Mouse (Mus musculus) spleen, postnatal 4 days (tissue): Measurements from ENCODE around the gene Zcchc17.
A peak's percentile ranks its signal among the peaks of the same experiment; 100 is the strongest.

Source experiments
- DNase-seq, 2 experiments: peaks; one replicate each; pipeline ENCODE4 v3.0.0; 2022; ENCODE audit warnings: low spot score in 2 of 2

Zcchc17 gene

DNA sequence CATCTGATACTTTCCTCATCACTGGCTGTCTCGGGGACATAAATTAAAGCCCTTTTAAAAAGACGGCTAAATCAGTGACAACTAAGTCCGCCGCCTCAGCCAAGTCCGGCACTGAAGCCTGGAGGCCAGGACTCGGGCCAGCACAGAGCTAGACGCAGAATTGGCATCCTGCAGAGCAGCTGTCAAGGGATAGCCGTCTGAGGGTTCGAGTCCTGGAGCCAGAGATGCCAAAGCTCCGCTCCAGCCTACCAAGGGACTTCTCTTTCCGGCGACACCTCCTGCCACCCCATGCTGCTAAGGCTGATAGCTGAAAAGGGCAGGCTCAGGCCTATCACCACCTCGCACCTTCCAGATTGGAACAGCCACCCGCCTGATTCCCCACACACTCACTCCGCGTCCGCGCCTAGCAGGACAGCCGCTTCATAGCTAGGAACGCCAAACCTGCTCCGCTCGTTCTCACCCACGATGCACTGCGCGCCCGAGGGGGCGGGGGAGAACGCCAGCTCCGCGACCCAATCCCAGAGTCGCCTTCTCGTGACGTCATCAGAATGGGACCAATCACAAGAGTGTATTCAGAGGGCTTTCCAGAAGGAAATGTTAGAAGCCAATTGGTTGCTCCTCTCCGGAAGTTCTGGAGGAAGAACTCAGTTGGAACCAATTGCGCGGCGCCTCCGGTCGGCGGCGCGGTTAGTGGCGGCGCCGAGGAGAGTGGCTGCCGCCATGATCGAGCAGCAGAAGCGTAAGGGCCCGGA, at the start of gene Zcchc17, which contains the start of gene Snrnp40:
TSS of gene Zcchc17 (minus strand) at position 458 of the 752 bp plus-strand sequence.
TSS of gene Snrnp40 (plus strand) at position 647 of the 752 bp plus-strand sequence.
- DNase-seq, result peak; percentile 99

GRCm38 (mm10) chr4:130391265-130391664, 31.5 kb upstream of the Zcchc17 start:
- DNase-seq, result no peak

DNA sequence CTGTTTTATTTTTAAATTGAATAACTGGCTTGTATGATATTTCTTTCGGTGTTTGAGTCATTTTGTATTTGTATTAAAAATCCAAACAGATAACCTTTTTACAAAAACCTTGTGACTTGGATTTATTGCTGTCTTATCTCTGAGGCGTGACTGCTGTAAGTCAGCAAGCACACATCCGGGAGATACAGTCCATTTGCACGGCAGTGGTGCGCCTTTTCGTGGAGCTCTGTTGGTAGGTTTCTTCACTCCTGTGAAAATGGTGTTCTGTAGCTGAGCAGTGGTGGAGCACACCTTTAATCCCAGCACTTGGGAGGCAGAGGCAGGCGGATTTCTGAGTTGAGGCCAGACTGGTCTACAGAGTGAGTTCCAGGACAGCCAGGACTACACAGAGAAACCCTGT, 30.2 kb upstream of the Zcchc17 start:
- DNase-seq, result no peak

GRCm38 (mm10) chr4:130389496-130389895, 29.8 kb upstream of the Zcchc17 start:
- DNase-seq, result no peak

DNA sequence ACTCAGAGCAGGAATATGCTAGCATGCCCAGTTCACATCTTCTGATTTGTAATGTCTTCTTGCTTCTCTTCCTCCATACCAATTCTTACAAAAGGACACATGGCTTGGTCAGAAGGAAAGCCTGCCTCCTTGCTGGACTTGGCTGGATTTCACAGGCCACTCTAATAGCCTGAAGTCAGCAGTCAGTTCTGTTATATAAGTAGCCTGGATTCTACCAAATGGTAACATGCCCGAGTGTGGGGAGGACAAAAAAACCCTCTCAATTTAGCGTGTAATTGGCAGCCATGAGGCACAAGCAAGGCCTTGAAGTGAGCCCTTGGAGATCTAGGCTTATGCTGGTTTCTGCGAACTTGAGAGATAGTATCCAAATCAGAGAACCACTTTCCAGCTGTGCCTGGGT, 27.5 kb upstream of the Zcchc17 start:
- no peak for DNase-seq

DNA sequence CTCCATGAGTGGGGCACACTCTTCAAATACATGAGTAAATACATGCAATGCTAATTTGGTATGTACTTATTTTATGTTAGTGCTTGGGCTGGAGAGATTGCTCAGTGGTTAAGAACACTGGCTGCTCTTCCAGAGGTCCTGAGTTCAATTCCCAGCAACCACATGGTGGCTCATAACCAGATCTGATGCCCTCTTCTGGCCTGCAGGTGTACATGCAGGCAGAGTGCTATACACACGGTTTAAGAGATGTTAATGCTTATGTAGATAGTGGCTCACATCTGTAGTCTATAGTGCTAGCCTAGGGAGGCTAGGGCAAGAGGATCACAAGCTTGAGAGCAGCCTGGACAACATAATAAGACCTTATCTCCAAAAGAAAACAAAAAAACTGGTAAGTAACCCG, 20.7 kb upstream of the Zcchc17 start:
- no peak for DNase-seq

DNA sequence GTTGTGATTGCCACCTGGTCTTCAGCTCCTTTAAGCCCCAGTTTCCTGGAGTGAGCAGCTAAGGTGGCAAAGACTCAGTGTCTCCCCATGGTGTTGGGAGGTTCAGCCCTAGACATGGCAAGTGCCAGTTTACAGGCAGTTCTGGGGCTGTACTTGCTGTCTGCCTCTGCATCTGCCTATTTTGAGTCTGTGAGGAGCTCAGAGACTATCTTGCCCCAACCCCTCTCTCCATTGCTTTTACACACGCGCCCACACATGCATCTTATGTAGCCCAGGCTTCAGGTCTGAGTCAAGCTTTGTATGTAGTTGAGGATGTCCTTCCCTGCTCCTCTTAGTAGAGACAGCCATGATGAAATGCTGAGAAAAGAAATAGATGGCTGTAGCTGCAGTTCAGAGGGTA, 19.4 kb upstream of the Zcchc17 start:
- DNase-seq, result no peak

- DNase-seq, result no peak
These were observed 17.8 kb upstream of the Zcchc17 start for GRCm38 (mm10) chr4:130377500-130377899.

DNA sequence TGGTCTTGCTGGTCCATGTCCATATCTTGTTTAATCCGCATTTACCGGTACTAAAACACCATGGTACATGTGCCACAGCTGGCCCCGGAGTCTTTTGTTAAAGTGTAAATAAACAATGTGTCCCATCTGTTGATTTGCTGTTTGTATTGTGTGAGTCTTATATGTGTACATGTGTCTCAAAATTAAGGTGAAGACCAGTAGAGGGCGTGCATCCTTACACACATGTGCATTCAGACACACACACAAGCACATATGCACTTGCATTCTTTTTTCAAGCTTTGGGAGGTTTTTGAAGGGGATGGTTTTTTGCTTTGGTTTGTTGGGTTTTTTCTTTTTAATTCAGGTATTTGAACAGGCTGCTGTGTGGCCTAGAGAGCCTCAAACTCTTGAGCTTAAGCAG, 16.9 kb upstream of the Zcchc17 start:
- DNase-seq, result no peak

DNA sequence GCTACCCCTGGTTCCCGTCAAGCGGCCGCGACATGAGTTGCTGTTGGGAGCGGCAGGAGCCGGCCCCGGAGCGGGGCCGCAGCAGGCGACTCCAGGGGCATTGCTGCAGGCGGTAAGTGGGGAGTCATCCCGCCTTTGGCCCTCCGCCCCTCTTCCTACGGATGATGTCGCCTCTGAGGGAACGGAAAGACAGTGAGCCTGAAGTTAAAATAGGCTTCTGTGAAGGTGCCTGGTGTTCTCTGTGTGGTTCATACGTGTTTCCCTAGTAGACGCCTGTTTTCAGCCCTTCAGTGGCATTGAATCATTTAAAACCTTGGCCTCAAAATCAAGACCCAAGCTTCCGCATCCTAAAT, 471 bp upstream of the Zcchc17 start:
- no peak for DNase-seq

GRCm38 (mm10) chr4:130357946-130358345, 1.8 kb downstream of the Zcchc17 start:
- DNase-seq, result no peak

GRCm38 (mm10) chr4:130352588-130352987, 7.2 kb downstream of the Zcchc17 start:
- DNase-seq, result no peak

GRCm38 (mm10) chr4:130350690-130351422, 8.9 kb downstream of the Zcchc17 start:
- DNase-seq, result no peak

DNA sequence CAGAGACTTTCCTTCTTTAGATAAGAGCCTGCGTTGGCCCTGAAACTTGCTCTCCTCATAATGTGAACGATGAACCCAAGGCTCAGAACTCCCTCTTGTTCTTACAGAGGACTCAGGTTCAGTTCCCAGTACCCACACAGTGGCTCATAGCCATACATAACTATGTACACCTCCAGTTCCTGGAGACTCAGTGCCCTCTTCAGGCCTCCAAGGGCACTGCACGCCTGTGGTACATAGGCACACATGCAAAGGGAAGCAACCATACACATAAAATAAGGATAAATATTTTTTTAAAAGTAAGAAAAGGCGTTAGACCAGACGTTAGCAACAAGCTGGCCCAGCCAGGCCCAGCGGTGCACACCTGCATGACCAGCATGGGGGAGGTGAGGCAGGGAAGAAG, 10.1 kb downstream of the Zcchc17 start:
- no peak for DNase-seq

DNA sequence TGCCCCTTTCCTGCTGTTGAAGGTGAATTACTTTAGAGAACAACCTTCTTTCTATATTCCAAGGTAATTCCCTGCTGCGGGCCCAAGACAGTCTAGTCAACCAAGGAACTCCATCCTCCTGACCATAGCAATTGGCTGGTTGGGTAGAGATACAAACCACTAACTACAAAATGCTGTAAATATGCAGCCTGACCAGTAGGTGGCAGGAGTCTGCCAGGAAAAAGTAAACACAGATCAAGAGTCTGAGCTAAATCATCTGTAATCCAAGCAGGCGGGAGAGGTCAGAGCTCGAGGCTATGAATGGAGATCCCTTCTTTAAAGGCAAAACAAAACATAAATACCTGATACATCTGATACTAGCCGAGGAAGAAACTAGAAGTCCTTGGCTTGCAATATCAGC, 18.1 kb downstream of the Zcchc17 start:
- DNase-seq, result peak; percentile 46 to 77

DNA sequence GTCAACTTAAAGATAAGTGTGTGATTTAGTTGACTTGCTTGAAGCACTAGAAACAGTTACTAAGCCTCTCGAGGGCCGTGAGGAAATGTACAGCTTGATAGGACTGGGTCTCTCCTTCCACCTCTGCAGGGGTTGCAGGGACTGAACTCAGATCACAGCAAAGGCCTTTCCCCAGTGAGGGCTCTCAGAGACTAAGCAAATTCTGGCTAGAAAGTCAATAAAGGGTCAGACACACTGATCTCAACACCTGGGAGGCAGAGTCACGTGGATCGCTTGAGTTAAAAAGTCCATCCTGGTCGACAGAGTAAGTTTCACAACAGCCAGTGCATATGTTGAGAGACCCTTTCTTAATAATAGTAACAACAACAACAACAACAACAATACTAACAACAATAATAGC, 23.9 kb downstream of the Zcchc17 start:
- DNase-seq, result no peak

DNA sequence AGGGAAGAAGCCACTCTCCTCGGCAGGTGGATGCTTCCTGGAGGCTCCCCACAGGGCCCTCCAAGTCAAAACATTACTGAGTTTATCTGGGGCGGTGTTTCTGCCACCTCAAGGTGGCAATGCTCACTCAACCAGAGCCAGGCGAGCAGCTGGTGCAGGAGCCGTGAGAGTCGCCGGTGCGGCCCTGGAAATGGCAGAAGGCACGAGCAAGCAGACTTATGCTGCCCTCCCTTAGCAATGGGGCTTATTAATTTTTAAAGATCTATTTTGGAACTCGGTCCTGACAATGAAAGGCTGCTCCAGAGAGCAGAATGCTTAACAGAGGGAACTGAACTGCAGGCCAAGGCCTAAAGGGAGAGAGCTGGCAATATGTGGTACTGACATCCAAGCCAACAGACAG, 32.4 kb downstream of the Zcchc17 start:
- DNase-seq, result no peak

DNA sequence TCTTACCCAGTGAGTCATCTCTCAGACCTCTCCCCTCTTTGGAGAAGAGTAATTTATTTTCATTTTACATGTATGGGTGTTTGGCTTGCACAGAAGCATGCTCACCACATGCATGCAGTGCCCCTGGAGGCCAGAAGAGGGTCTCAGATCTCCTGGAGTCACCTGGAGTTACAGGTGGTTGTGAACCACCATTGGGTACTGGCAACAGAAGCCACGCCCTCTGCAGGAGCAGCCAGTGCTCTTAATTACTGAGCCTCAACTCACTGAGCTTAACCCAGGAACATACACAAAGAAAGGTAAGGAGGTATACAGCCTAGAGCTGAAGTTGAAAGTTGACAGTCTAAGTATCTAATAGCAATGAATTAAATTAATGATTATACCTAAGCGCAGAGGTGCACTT, 34.3 kb downstream of the Zcchc17 start:
- no peak for DNase-seq

- no peak for DNase-seq
These were observed 36.1 kb downstream of the Zcchc17 start for GRCm38 (mm10) chr4:130323607-130324006.

GRCm38 (mm10) chr4:130323165-130323564, 36.6 kb downstream of the Zcchc17 start:
- DNase-seq, result no peak

DNA sequence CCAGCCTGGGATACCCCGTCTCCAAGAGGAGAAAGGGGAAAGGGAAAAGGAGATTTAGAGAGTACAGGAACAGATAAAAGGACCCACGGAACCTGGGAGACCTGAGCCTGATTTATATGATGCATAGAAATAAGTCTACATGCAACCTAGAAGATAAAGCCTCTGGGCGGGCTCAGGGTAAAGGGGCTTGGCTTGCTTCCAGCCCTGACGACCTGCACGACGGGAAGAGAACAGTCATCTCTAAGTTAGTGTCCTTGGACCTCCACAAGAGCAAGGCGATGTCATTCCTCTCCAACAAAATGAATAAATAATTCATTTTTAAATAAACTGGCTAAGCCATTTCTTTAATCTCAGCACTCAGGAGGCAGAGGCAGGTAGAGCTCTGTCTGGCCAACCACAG, 37.2 kb downstream of the Zcchc17 start:
- no peak for DNase-seq

DNA sequence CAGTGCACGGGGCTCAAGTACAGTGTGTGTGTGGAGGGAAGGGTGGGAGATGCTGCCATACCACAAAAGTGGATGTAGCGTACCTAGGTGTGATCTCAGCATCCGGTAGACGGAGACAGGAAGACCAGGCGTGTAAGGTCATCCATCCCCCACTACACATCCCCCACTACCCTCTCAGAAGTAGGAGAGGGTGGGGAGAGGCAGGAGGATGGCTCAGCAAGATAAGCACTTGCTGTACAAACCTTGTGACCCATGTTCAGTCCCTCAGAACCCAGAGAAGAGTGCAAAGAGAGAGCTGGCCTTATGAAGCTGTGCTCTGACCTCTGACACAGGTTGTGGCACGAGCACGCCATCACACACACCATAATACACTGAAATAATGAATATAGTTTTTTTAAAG, 38.1 kb downstream of the Zcchc17 start:
- DNase-seq, result no peak

- DNase-seq, result no peak
These were observed 40.2 kb downstream of the Zcchc17 start for GRCm38 (mm10) chr4:130319564-130319963.
